Mouse (Mus musculus): ENCODE measurements at regions not wholly inside any gene's neighbourhood (a gene's known extent, or its start where the extent isn't known, plus 50 kb on each side); places are given as distances from the start of the nearest gene placed in this dataset.

DNA sequence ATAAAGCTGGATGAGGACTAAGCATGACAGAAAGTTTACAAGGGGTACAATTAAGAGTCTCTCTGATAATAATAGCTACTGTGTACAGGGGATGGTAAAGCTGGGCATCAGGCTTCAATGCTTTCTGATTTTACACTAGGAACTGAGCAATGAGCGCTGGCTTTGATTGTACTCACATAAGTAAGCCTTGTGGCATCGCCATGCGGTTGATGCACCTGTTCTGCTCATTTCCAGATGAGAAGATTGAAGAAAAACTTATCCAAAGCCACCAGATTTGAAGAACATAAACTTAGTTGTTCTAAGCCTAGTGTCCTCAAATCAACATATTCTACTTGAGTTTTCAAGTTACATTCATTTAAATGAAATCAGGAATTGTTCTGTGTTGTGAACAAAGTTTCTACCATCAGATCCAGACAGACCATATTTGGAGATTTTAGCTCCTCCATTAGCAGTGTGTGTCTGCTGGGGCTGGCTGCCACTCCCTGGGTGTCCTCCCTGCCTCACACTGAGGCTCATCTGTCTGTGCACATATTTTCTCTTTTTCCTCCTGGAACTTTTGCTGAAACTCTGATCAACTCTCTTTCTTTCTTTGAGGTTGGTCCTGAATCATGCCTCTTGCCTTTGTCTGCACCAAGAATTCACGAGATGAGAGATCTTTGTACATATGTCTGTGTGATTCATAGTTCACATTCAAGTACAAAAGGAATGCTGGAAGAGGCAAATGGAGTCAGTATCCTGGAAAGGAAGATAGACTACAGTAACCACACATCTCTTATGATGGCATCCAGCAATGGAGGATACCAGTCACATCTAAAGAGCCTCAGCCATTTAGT lies 68.2 kb upstream of the Ifne start:
- in situ Hi-C loops (cut with MboI, MseI): no loop called here

- in situ Hi-C loops (cut with MboI, MseI): no loop called here
Measured at GRCm38 (mm10) chr4:88941955-88942354, 62.0 kb upstream of the Ifne start.

- in situ Hi-C loops (cut with MboI, MseI): no loop called here
Measured at GRCm38 (mm10) chr4:88940670-88941069, 60.7 kb upstream of the Ifne start.

- in situ Hi-C loops (cut with MboI, MseI): no loop called here
Measured at GRCm38 (mm10) chr4:88939397-88939796, 59.4 kb upstream of the Ifne start.

- in situ Hi-C loops (cut with MboI, MseI): no loop called here
Measured at GRCm38 (mm10) chr4:88938712-88939032, 58.7 kb upstream of the Ifne start.

DNA sequence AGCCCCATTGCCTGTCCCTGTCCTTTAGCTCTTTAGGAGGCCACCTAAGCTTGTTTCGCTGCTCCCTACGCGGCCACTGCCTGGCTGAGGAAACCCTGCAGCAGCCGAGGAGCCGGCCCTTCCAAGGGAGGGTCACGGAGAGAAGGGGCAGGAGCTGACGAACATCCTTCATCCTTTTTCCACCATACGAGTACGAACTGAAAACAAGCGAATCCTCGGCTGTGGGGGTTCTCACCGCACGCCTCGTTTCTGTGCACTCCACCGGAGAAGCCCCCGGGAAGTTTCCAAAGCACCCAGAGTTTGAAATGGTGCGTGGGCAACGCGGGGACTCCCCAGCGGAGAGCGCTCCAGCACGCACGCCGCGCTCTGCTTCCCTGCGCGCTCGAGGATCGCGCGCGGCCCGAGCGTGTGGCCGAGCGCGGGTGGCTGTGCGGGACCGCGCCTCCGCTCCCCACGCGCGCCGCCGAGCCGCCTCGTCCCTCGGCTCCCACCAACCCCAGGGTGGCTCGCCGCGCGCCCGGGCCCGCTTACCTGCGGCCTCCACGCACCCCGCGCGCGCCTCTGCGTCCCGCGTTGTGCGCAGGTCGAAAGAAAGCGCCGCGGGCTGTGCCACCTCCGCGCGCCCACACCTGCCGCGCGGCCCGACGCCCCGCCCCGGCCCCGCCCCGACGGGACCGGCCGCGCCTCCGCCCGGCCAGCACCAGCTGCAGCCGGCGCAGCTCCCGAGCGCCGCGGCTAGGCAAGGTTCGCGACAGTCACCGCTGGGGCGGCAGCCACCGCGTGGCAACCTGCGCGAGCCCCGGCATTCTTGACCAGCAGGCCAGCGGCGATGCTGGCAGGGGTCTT lies 58.1 kb upstream of the Ifne start:
- in situ Hi-C loops (cut with MboI, MseI): no loop called here

DNA sequence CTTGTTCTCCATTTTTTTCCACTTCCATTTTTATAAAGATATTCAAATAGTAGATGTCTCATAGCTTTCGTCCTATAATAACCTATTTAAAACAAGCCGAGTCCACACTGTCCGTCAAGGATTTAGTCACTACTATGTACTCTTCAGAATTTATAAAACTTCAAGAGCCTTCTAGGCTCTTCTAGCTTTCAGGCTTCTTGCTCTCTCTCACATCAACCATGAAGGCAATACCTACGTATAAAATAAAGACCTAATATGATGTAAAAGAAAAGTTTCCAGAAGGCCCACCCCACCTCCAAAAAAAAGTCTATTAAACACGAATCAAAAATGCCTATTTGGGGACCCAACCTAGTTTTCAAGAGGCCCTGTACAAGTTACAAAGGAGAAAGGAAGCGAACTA lies 57.0 kb upstream of the Ifne start:
- in situ Hi-C loops (cut with MboI, MseI): no loop called here

DNA sequence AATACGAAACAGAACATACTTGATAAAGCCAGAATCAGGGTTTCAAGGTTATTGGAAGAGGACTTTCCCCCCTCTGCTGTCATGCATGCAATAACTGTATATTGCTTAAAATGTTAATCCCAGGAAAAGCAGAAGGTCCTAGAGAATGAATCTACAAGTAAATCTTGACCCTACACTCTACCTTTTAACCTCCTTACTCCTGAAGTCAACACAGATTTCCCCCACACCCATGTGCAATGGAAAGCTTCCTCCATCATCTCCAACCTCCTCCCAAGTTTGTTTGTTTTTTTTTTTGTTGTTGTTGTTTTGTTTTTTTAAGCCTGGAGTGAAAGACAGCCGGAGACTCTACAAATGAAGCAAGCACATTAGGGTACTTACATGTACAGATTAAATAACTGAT lies 55.9 kb upstream of the Ifne start:
- in situ Hi-C loops (cut with MboI, MseI): no loop called here

DNA sequence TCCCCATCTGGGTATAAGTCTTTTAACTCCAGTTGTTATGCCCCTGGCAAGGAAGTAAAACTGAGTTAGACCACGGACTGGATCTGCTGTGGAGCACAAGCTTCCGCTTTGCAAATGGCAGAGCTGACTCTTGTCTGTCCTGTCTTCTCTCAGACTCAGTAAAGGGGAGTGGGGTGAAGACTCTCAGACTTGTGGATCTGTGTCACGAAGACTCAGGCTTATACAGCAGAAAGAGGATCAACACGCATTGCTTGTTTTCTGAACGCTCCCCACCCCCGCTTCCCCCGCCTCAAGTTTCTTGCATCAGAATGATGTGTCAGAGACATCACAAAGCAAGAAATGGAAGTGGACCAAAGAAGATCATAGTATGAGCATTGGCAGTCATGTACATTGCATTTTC lies 55.3 kb upstream of the Ifne start:
- in situ Hi-C loops (cut with MboI, MseI): no loop called here

DNA sequence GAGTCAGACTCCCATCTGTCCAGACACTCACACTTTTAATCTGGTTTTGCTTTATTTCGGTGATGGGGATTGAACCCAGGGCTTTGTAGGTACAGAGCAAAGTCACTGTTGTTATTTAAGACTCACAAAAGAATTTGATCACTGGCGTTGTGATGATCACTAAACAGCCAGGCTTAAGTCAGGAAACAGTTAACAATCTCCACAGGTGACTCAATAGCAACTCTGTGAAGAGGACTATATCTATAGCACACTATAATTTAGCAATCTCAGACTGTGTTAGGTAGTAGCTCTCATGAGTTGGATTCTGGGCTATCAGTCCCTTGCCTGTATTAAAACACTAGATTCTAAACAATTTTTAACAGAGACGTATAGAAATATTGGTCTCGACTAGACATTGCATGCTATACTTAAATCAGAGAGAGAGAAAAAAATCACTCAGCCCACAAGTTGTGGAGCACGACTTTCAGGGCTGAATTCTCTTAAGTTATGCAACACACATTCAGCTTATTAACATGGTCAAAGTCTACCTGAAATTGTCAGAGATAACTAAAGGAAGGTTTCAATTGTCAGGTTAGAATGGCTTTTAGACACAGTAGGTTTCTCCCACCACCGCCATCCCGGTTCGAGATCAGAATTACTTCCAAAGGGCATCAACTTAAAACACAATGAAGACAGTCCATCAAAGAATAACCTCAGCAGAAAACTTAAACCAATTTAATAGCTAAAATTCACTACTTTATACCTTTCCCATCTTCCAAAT lies 54.4 kb upstream of the Ifne start:
- in situ Hi-C loops (cut with MboI, MseI): no loop called here

- in situ Hi-C loops (cut with MboI, MseI): no loop called here
Measured at GRCm38 (mm10) chr4:88931217-88931616, 51.2 kb upstream of the Ifne start.

Data from T-helper 1 cell (primary cell).